Mouse (Mus musculus): ENCODE data around the gene Mcrs1. TPM values are rescaled to one million over a fixed set of nuclear protein-coding genes. Genes with fewer than 3 reads are reported as not detected.
A peak's percentile ranks its signal among the peaks of the same experiment; 100 is the strongest.
"Not testable (repeated sequence)": the region's sequence is repeated elsewhere in the genome, so short reads cannot be mapped to it uniquely, and the experiment has no call there.

The Mcrs1 gene
- polyA plus RNA-seq, 1 experiment from 2014 or later, result 114 TPM

DNA sequence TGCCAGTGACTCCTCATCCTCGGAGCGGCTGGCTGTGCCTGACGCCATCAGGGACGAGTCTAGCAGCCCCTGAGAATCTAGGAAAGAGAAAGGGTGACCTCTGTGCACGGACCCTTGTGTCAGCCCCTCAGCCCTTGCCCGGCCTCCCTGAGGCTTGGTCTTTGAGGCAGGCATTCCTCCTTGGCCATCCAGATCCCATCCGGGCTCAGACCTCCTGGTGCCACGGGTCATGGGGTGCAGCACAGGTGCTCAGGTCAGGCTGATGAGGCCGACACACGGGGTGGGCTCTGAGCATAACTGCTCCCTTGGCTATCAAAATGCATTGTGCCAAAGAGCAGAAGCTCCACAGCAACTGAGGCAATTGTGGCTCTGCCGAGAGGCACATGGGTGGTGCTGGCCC is 1.8 kb downstream of the Mcrs1 start:
- H3K36me3 ChIP-seq, result peaks cover 45% of the 10 kb centered on the region
- H3K9ac ChIP-seq, result 0 out of 2 replicates have a peak overlapping the region, but pooled peaks have one; percentile 7
- H3K4me3 ChIP-seq, result no peak overlapping the region
- ATAC-seq (ENCODE audit: insufficient number of reproducible peaks, low FRiP score, low TSS enrichment, low read depth), result no peak
- H3K27me3 ChIP-seq, result no peaks in the 10 kb centered on the region
- no peaks in the 10 kb centered on the region for H3K9me3 ChIP-seq
- H3K4me1 ChIP-seq, result peaks cover 15% of the 10 kb centered on the region; the same call in 1 of the 2 replicates
- no peak overlapping the region for H3K27ac ChIP-seq
- H3K4me2 ChIP-seq, result no peak overlapping the region
- 92% methylated on average over 11 of the region's 11 CpGs for WGBS

DNA sequence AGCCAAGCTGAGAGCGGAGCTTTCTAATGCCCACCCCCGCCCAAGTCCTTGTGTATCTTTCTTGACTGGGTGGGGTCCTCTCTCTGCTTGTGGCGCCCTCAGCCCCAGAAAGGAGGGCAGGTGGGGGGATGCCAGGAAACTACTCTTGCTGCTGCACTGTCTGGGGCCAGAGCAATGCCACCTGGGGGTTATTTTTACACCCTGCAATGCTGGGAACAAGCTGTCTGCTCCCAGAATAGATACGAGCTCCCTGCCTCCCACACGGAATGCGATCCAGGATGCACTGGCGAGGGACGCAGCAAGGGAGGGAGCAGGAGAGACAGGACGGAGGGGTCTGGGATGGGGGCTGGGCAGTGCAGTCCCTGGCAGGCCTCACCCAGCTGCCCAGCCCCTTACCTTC is 2.8 kb downstream of the Mcrs1 start:
- peaks cover 55% of the 10 kb centered on the region for H3K36me3 ChIP-seq
- peaks cover 15% of the 10 kb centered on the region; the same call in 1 of the 2 replicates for H3K4me1 ChIP-seq
- ATAC-seq (ENCODE audit: insufficient number of reproducible peaks, low FRiP score, low TSS enrichment, low read depth), result no peak
- no peak overlapping the region for H3K27ac ChIP-seq
- no peaks in the 10 kb centered on the region for H3K9me3 ChIP-seq
- no peaks in the 10 kb centered on the region for H3K27me3 ChIP-seq
- no peak overlapping the region for H3K9ac ChIP-seq
- 85% methylated on average over 9 of the region's 9 CpGs for WGBS
- no peak overlapping the region for H3K4me2 ChIP-seq
- H3K4me3 ChIP-seq, result no peak overlapping the region

DNA sequence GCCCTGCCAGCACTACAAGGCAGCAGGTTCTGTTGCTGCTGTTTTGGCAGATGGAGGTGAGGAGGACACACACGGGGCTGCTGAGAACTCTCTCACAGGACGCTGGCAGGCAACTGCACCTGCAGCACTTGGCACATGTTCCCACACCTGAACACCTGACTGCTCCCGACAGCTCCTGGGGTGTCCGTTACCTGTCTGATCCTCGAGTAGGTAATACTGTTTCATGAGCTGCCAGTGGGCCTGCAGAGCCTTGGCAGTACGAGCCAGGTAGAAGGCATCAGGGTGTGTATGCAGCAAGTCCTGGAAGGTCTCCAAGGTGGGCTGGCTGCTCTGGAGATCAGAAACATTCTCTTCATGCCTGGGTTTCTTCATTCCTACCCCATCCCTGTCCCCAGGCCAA is 5.0 kb downstream of the Mcrs1 start:
- H3K9ac ChIP-seq; H3K9me3 ChIP-seq; ATAC-seq (ENCODE audit: insufficient number of reproducible peaks, low FRiP score, low TSS enrichment, low read depth); H3K4me3 ChIP-seq; H3K27me3 ChIP-seq; H3K4me2 ChIP-seq; H3K27ac ChIP-seq: not testable (repeated sequence)
- WGBS, result 79% methylated on average over 6 of the region's 6 CpGs
- Histone ChIP-seq H3K36me3 (peaks cover 74% of the 10 kb centered on the region), H3K4me1 (peaks cover 11% of the 10 kb centered on the region; the same call in 1 of the 2 replicates)

DNA sequence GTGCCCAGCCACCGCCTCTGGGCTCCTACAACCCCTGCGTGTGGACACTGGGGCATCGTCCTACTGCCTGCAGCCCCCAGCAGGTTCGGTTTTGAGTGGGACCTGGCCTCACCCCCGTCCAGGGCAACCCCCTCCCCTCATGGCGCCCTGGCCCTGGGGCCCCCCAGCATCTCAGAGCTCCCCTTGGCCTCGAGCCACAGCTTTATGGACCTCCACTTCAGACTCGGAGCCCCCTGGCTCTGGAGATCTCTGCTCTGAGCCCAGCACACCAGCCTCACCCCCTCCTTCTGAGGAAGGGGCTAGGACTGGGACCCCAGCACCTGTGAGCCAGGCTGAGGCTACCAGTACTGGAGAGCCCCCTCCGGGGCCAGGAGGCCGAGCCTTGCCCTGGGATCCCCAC is 9.7 kb downstream of the Mcrs1 start:
- no peak overlapping the region for H3K9ac ChIP-seq
- H3K4me1 ChIP-seq, result 0 out of 2 replicates have a peak, but pooled peaks cover 6% of the 10 kb centered on the region
- no peak overlapping the region for H3K4me2 ChIP-seq
- H3K36me3 ChIP-seq, result peaks cover 59% of the 10 kb centered on the region
- H3K27me3 ChIP-seq, result no peaks in the 10 kb centered on the region
- 90% methylated on average over 10 of the region's 10 CpGs for WGBS
- ATAC-seq (ENCODE audit: insufficient number of reproducible peaks, low FRiP score, low TSS enrichment, low read depth), result no peak
- no peak overlapping the region for H3K27ac ChIP-seq
- H3K4me3 ChIP-seq, result no peak overlapping the region
- H3K9me3 ChIP-seq, result no peaks in the 10 kb centered on the region

DNA sequence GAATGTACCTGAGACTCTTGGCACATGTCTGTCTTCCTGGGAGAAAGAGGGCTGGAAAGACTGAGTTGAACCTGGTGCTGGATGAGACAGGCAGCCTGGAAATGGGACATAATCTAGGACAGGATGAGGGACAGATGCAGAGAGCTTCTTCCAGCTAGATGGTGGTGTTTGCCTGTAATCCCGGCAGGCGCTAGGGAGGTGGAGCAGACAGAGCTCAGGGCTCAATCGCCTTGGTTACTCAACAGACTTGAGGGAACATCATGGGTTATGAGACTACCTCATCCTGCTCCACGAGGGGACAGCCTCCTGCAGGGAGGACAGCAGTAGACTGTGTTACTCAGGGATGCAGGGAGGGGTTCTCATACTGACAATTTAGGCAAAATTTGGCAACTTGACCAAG is 10.5 kb downstream of the Mcrs1 start:
- peaks cover 51% of the 10 kb centered on the region for H3K36me3 ChIP-seq
- ATAC-seq (ENCODE audit: insufficient number of reproducible peaks, low FRiP score, low TSS enrichment, low read depth), result no peak
- no peak overlapping the region for H3K9ac ChIP-seq
- no peaks in the 10 kb centered on the region for H3K27me3 ChIP-seq
- H3K27ac ChIP-seq, result no peak overlapping the region
- no peak overlapping the region for H3K4me2 ChIP-seq
- H3K4me1 ChIP-seq, result 0 out of 2 replicates have a peak, but pooled peaks cover 6% of the 10 kb centered on the region
- H3K4me3 ChIP-seq, result no peak overlapping the region
- WGBS, result 73% methylated on average over 4 of the region's 4 CpGs
- H3K9me3 ChIP-seq, result no peaks in the 10 kb centered on the region

DNA sequence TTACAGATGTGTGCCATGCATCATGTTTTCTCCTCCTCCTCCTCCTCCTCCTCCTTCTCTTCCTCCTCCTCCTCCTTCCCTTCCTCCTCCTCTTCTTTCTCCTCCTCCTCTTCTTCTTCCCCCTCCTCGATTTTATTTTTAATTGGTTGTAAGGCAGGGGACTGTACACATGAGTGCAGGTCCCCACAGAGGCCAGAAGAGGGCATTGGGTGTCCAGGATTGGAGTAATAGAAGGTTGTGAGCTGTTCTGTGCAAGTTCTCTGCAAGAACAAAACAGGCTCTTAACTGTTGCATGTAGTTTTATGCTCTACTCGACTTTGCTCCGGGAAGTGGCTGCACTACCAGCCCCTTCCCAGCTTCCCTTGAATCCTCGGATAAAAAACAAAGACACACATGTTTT is 11.6 kb downstream of the Mcrs1 start:
- 56% methylated on average over 4 of the region's 4 CpGs for WGBS
- 0 out of 2 replicates have a peak, but pooled peaks cover 3% of the 10 kb centered on the region for H3K27me3 ChIP-seq
- no peaks in the 10 kb centered on the region for H3K9me3 ChIP-seq
- no peak overlapping the region for H3K4me3 ChIP-seq
- H3K36me3 ChIP-seq, result peaks cover 41% of the 10 kb centered on the region
- H3K4me2 ChIP-seq, result no peak overlapping the region
- ATAC-seq (ENCODE audit: insufficient number of reproducible peaks, low FRiP score, low TSS enrichment, low read depth), result no peak
- H3K9ac ChIP-seq, result no peak overlapping the region
- 0 out of 2 replicates have a peak, but pooled peaks cover 6% of the 10 kb centered on the region for H3K4me1 ChIP-seq
- H3K27ac ChIP-seq, result no peak overlapping the region

DNA sequence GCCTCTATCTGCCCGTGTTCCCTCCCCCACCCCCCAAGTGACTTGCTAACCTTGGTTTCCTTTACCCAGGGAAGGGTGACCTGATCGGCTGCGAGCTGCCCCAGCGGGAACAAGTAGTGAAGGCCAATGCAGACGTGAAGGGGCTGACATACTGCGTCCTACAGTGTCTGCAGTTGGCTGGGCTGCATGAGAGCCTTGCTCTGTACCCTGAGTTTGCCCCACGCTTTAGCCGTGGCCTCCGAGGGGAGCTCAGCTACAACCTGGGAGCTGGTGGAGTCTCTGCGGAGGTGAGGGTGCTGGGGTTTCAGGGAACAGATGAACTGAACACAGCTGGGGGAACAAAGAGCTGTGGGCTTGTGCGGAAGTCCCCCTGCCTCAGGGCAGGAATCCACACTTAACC is 13.8 kb downstream of the Mcrs1 start:
- H3K27ac ChIP-seq, result no peak overlapping the region
- H3K27me3 ChIP-seq, result peaks cover 22% of the 10 kb centered on the region
- no peak overlapping the region for H3K4me3 ChIP-seq
- H3K9me3 ChIP-seq, result no peaks in the 10 kb centered on the region
- no peak overlapping the region for H3K4me2 ChIP-seq
- peaks cover 19% of the 10 kb centered on the region for H3K36me3 ChIP-seq
- peaks cover 10% of the 10 kb centered on the region; the same call in 1 of the 2 replicates for H3K4me1 ChIP-seq
- no peak for ATAC-seq (ENCODE audit: insufficient number of reproducible peaks, low FRiP score, low TSS enrichment, low read depth)
- WGBS, result 49% methylated on average over 11 of the region's 11 CpGs
- H3K9ac ChIP-seq, result no peak overlapping the region

DNA sequence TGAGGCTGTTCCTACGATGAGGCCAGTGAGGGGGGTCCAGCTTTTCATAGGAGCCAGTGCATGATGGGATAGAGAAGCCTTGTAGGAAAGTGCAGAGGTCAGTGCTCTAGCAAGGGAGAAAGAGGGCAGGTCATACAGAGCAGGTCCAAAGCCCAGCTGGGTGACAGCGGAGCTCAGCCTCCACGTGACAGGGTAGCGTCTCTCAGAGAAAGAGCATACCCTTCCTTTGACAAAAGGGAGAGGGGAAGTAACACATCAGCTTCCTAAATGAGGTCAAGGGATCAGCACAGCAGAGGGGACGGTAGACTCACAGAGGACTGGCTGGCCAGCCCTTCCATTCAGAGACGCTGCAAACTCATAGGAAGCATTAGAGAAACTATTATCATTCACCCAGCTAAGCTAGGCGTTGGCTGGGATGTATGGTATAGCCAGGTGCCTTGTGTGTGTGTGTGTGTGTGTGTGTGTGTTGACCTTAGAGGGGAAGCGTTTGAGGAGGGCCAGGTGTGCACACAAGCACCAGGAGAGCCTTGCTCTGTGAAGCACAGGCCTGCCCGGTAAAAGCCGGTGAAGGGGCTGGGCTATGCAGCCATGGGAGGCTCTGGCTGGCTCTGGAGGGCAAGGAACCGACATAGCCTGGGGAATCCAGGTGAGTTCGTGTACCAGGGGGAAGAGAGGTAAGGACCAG is 17.3 kb downstream of the Mcrs1 start:
- peaks cover 7% of the 10 kb centered on the region; the same call in 1 of the 2 replicates for H3K4me1 ChIP-seq
- ATAC-seq (ENCODE audit: insufficient number of reproducible peaks, low FRiP score, low TSS enrichment, low read depth), result no peak
- H3K4me3 ChIP-seq, result no peak overlapping the region
- H3K9ac ChIP-seq, result no peak overlapping the region
- H3K27ac ChIP-seq, result no peak overlapping the region
- peaks cover 48% of the 10 kb centered on the region for H3K27me3 ChIP-seq
- H3K4me2 ChIP-seq, result no peak overlapping the region
- 66% methylated on average over 12 of the region's 12 CpGs for WGBS
- H3K9me3 ChIP-seq, result no peaks in the 10 kb centered on the region
- no peaks in the 10 kb centered on the region for H3K36me3 ChIP-seq

DNA sequence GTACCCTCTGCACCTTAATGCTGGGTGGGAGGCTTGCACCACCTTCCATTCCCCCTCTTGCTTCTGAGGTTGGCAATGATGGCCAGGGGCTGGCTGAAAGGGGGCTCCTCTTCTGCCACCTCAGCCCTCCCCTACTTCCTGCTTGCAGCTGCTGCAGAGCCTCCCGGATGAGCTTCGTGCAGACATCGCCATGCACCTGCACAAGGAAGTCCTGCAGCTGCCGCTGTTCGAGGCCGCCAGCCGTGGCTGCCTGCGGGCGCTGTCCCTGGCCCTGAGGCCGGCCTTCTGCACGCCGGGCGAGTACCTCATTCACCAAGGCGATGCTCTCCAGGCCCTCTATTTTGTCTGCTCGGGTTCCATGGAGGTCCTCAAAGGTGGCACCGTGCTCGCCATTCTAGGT is 18.0 kb downstream of the Mcrs1 start:
- 58% methylated on average over 17 of the region's 17 CpGs for WGBS
- Histone ChIP-seq H3K27ac (no peak overlapping the region), H3K4me2 (no peak overlapping the region), H3K9ac (no peak overlapping the region), H3K4me3 (no peak overlapping the region), H3K9me3 (no peaks in the 10 kb centered on the region), H3K27me3 (peaks cover 55% of the 10 kb centered on the region), H3K4me1 (peaks cover 7% of the 10 kb centered on the region; the same call in 1 of the 2 replicates), H3K36me3 (no peaks in the 10 kb centered on the region)
- ATAC-seq (ENCODE audit: insufficient number of reproducible peaks, low FRiP score, low TSS enrichment, low read depth), result no peak

DNA sequence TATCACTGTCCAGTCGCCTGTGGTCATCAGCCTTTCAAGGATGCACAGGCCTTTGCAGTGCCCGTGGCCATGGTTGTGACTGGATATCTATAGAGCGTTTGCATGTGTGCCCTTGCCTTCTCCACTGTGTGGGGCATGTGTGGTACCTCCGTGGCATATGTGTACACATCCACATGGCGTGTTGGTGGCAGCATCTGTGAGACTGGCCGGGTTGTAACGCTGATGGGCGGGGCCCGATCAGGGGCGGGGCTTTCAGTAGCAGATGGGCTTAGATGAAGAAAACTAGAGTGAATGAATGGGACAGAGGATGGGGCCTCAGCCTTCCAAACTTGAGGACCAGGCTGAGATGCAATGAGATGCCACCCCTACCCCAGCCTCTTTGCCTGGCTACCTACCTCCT is 19.8 kb downstream of the Mcrs1 start:
- no peak overlapping the region for H3K4me3 ChIP-seq
- H3K9me3 ChIP-seq, result no peaks in the 10 kb centered on the region
- no peaks in the 10 kb centered on the region for H3K36me3 ChIP-seq
- peaks cover 3% of the 10 kb centered on the region; the same call in 1 of the 2 replicates for H3K4me1 ChIP-seq
- H3K4me2 ChIP-seq, result no peak overlapping the region
- no peak for ATAC-seq (ENCODE audit: insufficient number of reproducible peaks, low FRiP score, low TSS enrichment, low read depth)
- WGBS, result 60% methylated on average over 10 of the region's 10 CpGs
- no peak overlapping the region for H3K9ac ChIP-seq
- H3K27ac ChIP-seq, result no peak overlapping the region
- peaks cover 72% of the 10 kb centered on the region for H3K27me3 ChIP-seq

DNA sequence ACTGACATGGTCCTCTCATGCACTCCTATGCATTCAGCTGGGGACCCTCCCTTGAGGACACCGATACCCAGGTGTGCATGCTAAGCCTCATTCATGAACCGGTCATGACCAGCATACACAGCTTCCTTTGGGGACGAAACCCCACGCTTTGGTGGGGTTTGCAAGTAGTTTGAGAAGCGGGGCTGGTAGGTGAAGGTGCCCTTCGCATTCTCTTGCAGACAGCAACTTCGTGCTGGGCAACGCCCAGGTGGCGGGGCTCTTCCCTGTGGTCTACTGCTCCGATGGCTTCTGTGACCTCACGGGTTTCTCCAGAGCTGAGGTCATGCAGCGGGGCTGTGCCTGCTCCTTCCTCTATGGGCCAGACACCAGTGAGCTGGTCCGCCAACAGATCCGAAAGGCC is 25.7 kb downstream of the Mcrs1 start:
- H3K9ac ChIP-seq, result no peak overlapping the region
- peaks cover 40% of the 10 kb centered on the region for H3K4me1 ChIP-seq
- H3K27ac ChIP-seq, result no peak overlapping the region
- WGBS, result 27% methylated on average over 14 of the region's 14 CpGs
- no peaks in the 10 kb centered on the region for H3K9me3 ChIP-seq
- H3K36me3 ChIP-seq, result no peaks in the 10 kb centered on the region
- ATAC-seq (ENCODE audit: insufficient number of reproducible peaks, low FRiP score, low TSS enrichment, low read depth), result no peak
- no peak overlapping the region for H3K4me3 ChIP-seq
- no peak overlapping the region for H3K4me2 ChIP-seq
- peaks cover 97% of the 10 kb centered on the region for H3K27me3 ChIP-seq

DNA sequence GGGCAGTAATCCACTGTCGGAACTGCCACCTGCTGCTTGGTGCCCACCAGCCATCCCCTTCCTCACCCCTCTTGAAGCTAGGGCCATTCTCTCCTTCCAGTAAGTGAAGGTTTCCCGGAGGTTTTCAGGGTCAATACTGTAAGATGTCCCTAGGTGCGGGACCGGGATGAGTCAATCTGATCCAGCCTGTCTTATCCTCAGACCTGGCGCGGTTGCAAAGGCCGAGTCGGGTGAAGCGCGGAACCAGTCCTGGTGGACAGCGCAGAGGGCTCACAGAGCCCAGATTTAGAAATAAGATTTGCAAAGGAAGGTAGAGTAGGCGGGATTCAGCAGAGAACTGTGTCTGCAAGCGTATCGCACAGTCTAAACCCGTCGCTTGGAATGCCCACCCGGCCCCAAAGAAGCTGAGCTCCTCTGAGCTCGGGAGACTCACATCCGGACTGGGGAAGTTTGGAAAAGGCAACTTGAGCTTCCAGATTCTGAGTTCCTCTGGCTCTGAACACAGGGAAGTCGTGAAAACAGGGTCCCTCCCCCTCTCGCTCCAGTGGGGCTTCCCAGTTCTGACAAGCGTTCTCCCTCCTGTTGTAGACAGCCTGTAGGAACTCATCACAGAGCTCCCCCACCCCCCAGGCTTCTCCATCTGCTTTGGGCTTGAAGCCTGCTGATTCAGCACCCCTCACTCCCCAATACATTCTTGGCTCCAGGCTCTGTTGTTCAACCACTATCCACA is 26.5 kb downstream of the Mcrs1 start:
- Histone ChIP-seq H3K4me1 (peaks cover 40% of the 10 kb centered on the region), H3K4me2 (peak overlapping the region; percentile 78), H3K9me3 (no peaks in the 10 kb centered on the region), H3K36me3 (no peaks in the 10 kb centered on the region), H3K4me3 (peak overlapping the region; percentile 45), H3K9ac (no peak overlapping the region), H3K27ac (no peak overlapping the region), H3K27me3 (peaks cover 97% of the 10 kb centered on the region)
- ATAC-seq (ENCODE audit: insufficient number of reproducible peaks, low FRiP score, low TSS enrichment, low read depth), result peak; percentile 16; the same call in 1 of the 2 replicates
- WGBS, result under 1% methylated on average over 22 of the region's 22 CpGs
